Mouse (Mus musculus) gastrocnemius, adult 2 months (tissue): ENCODE results near the gene Rab11fip4. TPM values are rescaled to one million over a fixed set of nuclear protein-coding genes. Genes with fewer than 3 reads are reported as not detected.

Source experiments
- DNase-seq: peaks from one replicate; pipeline ENCODE4 v3.0.0; 2022
- H3K27ac ChIP-seq: fragments of 200-600 bp; 2 replicates; pipeline ENCODE4 v1.8.1; 2022; ENCODE audit warnings: mild to moderate bottlenecking
- H3K4me3 ChIP-seq: fragments of 200-600 bp; 2 replicates; pipeline ENCODE4 v1.8.1; 2022; ENCODE audit warnings: mild to moderate bottlenecking, moderate library complexity
- CTCF ChIP-seq: fragments of 200-600 bp; IDR thresholded peaks from 2 replicates; pipeline ENCODE4 v1.8.1; 2022; ENCODE audit warnings: antibody characterized with exemption, mild to moderate bottlenecking, moderate library complexity
- intact Hi-C: fragments of 180-260 bp; cut with DNase I; formaldehyde crosslinking; loops from one replicate; pipeline ENCODE4 v1.15.1; 2025
- total RNA-seq, 2 experiments: library from RNA; stranded (reverse); gene quantifications; 2 replicates each; pipeline ENCODE4 v1.2.3; 2021

Rab11fip4 gene
- total RNA-seq, 2 experiments from 2014 or later, result 0.20 to 0.67 TPM

DNA sequence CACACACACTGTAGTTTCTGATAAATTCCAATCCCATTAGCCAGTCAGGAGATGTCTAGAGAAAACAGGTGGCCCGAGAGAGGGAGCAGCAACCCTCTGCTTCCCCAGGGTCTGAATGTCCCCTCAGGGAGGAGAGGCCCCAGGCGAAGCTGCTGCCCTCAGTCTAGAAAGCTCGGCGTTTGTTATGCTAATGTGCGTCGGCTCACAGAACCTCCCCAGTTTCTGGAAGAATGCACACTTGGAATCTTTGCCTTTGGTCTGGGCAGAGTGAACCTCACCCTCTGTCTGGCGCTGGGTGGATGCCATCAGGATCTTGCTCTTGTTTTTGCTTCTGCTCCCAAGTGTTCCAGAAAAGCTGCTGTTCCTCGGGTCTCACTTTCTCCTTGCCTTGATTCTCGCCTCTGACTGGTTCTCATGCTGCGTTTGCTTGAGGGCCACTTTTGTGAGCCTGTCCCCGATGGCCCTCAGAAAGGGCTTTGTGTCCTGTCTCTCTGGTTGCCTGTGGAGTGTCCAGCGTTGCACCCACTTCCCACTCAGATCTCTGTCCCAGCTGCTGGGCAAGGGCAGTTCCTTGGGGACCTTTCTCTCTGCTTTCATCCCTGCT lies 55.6 kb downstream of the Rab11fip4 start:
- no peak for DNase-seq
- intact Hi-C loops, result no loop called here
- H3K4me3 ChIP-seq, result no peak overlapping the region
- TF ChIP-seq CTCF, result no peak
- peak overlapping the region; percentile 24; the same call in 1 of the 2 replicates for H3K27ac ChIP-seq

DNA sequence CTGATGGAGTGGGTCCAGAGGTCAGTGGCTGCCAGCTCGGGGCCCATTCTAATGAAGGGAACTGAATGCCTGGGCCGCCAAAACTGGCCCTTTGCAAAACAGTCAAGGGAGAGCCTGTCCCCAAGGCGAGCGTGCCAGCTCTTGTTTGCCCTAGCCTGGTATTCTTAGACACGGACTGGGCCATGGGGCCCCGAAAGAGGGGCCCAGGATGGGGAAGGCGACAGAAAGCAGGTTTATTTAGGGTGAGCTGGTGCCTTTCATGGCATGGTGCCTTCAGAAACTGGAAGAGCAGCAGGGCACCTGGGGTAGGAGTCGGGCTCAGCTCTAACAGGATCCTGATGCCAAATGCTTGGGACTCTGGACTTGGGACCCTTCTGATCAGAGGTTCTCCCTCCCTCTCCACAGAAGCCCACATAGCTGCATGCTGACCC lies 56.1 kb downstream of the Rab11fip4 start:
- no peak for TF ChIP-seq CTCF
- Histone ChIP-seq H3K27ac (no peak overlapping the region), H3K4me3 (no peak overlapping the region)
- intact Hi-C loops, result no loop called here
- peak; percentile 53 for DNase-seq

DNA sequence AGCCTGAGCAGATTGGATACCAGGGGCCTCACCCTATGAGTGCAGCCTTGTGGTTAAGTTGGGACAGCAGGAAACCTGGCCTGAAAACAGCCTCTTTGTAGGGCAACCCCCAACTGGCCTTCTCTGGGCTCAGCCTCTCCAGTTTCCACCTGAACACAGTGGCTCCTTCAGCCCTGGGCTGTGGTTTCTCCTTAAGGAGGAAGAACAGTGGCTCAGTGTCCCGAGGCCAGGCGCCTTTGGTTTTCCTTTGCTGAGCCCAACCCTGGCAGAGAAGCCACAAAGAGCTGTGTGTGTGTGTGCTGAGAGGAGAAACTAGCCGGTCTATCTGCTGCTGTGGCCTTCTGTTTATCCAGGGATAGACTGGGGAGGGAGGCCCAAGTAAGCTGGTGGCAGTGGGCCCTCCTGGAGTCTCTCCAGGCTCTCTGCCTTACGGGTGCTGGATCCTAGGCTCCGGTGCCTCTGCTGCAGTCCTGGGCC lies 59.4 kb downstream of the Rab11fip4 start:
- intact Hi-C loops, result no loop called here
- no peak for TF ChIP-seq CTCF
- H3K27ac ChIP-seq, result peak overlapping the region; percentile 59
- no peak overlapping the region for H3K4me3 ChIP-seq
- DNase-seq, result peak; percentile 48

DNA sequence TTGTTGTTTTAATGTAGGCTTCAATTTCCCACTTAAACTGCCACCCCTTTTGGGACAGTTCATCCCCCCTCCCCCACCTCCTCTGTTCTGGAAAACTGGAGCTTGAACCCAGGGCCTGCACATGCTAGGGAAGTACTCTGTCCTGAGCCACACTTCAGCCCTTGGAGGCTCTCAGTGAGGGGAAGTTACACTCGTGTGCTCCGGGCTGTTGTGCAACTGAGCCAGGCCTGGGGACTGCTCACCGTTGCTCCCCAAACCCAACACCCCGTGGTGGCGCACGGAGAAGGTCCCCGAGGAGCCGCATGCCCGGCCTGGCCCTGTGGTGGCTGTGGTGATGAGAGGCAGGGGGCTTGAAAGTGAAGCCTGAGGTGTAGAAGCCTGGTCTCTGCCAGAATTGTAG lies 61.2 kb downstream of the Rab11fip4 start:
- intact Hi-C loops, result no loop called here
- DNase-seq, result no peak
- no peak for TF ChIP-seq CTCF
- no peak overlapping the region for H3K4me3 ChIP-seq
- no peak overlapping the region for H3K27ac ChIP-seq

DNA sequence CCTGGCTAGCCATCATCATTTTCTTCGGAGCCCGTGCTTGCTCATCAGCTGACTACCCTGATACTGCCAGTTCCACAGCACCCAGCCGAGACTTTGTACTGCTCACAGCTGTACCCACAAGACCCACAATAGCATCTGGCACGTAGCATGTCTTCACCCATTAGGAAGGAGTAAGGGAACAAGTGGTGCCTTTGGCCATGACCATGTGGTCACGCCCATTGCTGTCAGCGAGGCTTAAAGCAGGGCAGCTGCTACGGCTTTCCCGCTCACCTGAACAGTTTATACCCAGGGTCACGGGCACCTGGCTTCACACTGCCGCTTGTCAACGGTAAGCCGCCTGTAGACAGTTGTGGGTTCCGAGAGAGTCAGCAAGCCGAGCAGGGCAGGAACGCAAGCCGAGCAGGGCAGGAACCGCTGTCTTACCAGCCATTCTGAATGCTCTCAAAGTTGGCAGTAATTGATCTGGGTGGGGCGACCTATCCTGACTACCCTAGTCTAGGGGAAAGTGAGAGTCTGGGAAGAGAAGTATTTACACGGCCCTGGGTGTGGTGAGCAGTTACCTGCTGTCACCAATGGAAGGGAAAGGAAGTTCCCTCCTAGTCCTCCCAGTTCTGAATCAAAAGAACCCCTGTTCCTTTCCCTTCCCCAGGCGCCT lies 62.0 kb downstream of the Rab11fip4 start:
- TF ChIP-seq CTCF, result no peak
- no peak for DNase-seq
- intact Hi-C loops, result no loop called here
- no peak overlapping the region for H3K4me3 ChIP-seq
- H3K27ac ChIP-seq, result no peak overlapping the region

DNA sequence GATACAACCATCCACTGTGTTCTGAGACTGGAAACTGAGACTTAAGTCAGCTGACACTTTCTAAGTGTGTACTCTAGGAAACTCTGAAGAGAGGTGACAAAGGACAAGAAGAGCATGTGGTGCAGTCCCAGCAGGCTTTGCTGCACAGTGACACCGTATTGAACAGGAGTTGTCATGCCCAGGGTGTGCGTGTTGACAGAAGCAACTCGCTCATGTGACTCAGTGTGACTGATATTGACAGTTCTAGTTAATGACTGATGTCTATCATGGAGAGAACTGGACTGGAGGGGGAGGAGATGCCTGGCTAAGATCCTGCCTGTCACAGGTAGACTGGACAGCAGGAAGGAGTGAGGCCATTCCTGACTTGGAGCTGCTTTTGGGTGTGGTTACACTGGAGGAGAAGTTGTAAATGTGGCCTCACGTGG lies 63.4 kb downstream of the Rab11fip4 start:
- H3K4me3 ChIP-seq, result no peak overlapping the region
- intact Hi-C loops, result no loop called here
- H3K27ac ChIP-seq, result no peak overlapping the region
- TF ChIP-seq CTCF, result no peak
- DNase-seq, result no peak

DNA sequence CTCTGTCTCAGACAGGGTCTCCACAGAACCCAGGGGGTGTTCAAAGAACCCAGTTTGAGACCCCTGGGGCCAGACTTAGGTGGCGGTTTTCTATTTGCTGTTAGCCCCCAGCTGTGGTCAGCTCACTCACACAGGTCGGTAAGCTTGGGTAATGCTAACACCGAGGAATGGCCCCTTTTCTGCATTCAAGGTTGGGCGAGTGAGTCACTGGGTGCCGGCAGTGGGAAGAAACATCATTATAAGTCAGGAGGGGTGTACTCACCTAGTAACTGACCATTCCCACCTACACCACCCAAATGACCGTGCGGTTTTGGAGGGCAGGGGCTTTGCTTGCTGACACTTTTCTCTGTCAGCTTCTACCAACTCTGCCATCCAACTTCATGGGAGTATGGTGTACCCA lies 64.6 kb downstream of the Rab11fip4 start:
- DNase-seq, result no peak
- intact Hi-C loops, result no loop called here
- Histone ChIP-seq H3K4me3 (no peak overlapping the region), H3K27ac (no peak overlapping the region)
- no peak for TF ChIP-seq CTCF

DNA sequence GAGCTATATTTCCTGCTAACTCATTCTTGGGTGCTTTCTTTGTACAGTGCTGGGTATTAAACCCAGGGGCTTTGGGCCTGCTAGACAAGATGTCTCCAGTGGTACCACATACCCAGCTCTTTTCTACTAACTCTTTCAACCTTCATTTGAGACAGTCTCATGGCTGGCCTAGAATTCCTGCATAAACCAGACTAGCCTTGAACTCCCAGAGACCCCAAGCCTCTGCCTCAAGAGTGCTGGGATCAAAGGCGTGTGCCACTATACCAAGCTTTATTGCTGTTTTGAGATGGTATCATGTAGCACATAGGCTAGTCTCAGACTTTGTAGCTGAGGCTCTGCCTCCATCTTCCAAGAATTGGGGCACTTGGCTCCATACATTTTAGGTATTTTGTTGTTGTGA lies 65.5 kb downstream of the Rab11fip4 start:
- TF ChIP-seq CTCF, result no peak
- DNase-seq, result no peak
- Histone ChIP-seq H3K4me3 (no peak overlapping the region), H3K27ac (no peak overlapping the region)
- intact Hi-C loops, result no loop called here

DNA sequence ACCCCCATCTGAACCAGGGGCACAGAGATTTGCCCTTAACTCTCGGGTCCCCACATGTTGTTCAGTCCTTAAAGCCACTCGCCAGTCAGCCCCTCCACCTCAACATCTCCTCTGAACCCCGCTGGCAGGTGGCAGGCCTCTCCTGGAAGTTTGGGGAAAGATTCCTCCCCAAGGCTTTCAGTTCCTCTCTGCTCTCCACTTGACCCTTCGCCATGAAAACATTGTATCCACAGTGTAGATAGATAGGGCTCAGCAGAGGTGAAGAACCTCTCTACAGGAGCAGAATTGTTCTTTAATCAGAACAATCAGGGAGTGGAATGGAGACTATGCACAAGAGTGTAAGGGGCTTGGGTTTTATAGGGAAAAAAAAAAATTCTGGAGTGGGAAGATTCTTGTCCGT lies 66.0 kb downstream of the Rab11fip4 start:
- no peak for TF ChIP-seq CTCF
- no peak for DNase-seq
- H3K4me3 ChIP-seq, result no peak overlapping the region
- no peak overlapping the region for H3K27ac ChIP-seq
- intact Hi-C loops, result no loop called here

DNA sequence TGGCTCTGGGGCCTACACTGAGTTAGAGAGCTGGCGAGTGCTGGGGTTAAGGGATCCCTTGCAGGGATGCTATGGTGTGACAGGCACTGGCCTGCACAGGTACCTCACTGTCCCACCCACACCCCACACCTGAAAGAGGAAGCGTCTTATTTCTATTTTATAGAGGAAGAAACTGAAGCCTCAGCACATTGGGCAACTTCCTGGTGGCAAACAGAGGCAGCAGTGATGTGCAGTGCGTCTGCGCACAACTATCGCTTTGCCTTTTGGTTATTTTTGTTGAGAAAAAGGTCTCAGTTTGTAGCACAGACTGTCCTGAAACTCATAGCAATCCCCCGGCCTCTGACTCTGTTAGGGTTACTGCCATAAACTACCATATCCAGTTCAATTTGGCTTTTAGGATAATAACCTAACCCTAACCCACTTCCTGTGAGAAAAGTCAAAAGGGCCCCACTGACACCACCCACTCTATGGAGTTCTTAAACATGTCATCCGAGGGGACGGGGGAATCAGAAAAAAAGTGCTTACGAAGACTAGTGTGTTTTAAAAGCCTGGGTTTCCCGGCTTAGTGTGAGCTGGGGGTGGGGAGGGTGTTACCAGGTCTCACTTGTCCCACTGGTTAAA lies 67.3 kb downstream of the Rab11fip4 start:
- DNase-seq, result no peak
- Histone ChIP-seq H3K27ac (no peak overlapping the region), H3K4me3 (no peak overlapping the region)
- intact Hi-C loops, result no loop called here
- TF ChIP-seq CTCF, result no peak

DNA sequence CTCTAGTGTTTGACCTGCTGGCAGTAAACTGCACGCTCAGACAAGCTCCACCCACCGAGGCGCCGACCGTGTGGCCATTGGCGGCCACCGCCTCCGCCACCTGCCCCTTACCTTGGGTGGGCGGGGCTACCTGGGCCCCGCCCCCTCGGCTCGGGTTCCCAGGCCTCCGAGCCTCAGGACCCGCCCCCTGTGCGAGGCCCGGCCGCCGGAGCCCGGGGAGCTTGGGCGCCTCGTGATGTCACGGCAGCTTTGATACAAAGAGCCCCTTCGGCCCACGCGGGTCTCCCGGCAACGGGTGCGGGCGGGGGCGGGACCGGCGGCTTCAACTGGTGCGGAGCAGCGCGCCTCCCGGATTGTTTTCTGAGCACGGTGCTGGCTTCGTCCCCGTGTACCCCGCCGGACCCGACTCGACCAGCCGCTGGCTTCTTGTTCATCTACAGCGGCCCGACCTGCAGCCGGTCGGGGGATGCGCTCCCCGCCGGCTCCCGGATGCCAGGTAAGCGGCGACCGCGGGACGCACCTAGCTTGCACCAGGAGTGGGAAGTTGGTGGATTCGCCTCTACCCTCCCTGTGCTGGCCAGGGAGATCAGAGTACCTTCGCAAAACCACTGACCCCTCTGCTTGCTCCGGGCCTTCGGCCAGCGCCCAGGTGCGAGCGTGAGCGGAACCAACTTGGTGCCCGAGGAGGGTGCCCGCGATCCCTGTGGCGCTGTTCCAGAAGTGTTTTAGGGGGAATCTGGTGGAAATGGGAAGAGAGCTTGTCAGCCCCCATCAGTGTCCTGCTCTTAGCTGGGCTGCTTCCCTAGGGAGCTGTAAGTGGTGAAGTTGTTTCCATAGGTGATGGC lies 69.6 kb downstream of the Rab11fip4 start:
- no peak for TF ChIP-seq CTCF
- peak overlapping the region; percentile 24; the same call in 1 of the 2 replicates for H3K27ac ChIP-seq
- intact Hi-C loops, result no loop called here
- DNase-seq, result peak; percentile 54
- peak overlapping the region; percentile 75 for H3K4me3 ChIP-seq

DNA sequence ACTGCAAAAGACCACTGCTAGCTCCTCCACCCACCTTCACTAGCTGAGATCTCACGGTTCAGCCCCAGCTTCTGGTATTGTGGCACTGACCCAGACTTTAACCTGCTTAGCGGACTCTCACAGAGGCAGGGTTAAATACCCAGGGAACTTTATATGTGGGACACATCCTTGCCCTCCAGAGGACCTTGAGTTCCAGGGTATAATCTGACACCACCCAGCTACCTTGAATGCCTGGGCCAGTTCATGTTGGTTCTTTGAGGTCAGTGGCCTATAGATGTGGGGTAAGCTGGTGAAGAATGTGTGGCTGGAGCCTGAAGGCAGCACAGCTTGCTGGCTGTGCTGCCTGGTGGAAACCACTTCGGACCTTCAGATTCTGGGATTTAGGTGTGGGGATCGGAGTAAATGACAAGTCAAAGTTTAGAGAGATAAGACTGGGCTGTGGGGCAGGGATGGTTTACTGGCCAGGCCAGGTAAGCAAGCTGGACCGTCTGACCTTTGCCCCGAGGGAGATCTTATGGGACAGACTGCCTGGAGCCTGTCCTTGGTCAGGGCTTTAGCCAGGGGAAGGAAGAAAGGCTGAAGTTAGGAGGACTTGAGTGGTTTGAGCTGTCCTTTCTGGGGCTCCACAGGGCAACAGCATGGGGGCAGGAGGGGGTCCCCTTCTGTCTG lies 71.0 kb downstream of the Rab11fip4 start:
- intact Hi-C loops, result no loop called here
- no peak overlapping the region for H3K4me3 ChIP-seq
- no peak overlapping the region for H3K27ac ChIP-seq
- DNase-seq, result no peak
- no peak for TF ChIP-seq CTCF
